ENCODE assay signal across 8 mouse cellular contexts in genomic region chr5:35907633-35908426, GRCm38 (mm10). TPM values are rescaled to one million over a fixed set of nuclear protein-coding genes. Genes with fewer than 3 reads are reported as not detected.
DNase-seq lines count a peak whose midpoint lies in the region; ATAC-seq and TF ChIP-seq lines count a peak whose summit lies in the region.

No protein-coding gene starts in this region.

- peaks cover 14% of the 10 kb centered on the region; the same call in 1 of the 2 replicates for H3K4me1 ChIP-seq in forebrain, postnatal 0 days (ENCODE audit: insufficient read depth)
- peaks cover 30% of the 10 kb centered on the region for H3K4me1 ChIP-seq in midbrain, embryonic 11.5 days (ENCODE audit: control insufficient read depth, insufficient read depth, low read length)

- 27% methylated on average over 15 of the region's 15 CpGs for WGBS in forebrain, postnatal 0 days
- WGBS in midbrain, embryonic 11.5 days, result 40% methylated on average over 15 of the region's 15 CpGs

- no peaks in the 10 kb centered on the region for H3K9me3 ChIP-seq in forebrain, postnatal 0 days (ENCODE audit: low read length)
- no peaks in the 10 kb centered on the region; the same call in 1 of the 2 replicates for H3K9me3 ChIP-seq in midbrain, embryonic 11.5 days (ENCODE audit: control insufficient read depth, low read length)

- DNase-seq in R1 (ENCODE audit: low read depth, low spot score), result peak; percentile 34
- DNase-seq in cerebellum, adult 11 months, result peak; percentile 88
- peak; percentile 73 for DNase-seq in forebrain, postnatal 0 days
- DNase-seq in heart, postnatal 36 days, result peak; percentile 48 to 62
- DNase-seq in layer of hippocampus, adult 2 months (ENCODE audit: low spot score in 2 of 2), result peak; percentile 62 to 68
- DNase-seq in midbrain, embryonic 11.5 days (ENCODE audit: low spot score, missing footprints), result no peak
- peak; percentile 61 for DNase-seq in testis, postnatal 10 days (ENCODE audit: low spot score)
- no peak for DNase-seq in thymus, postnatal 0 days (ENCODE audit: low spot score)

- H3K4me3 ChIP-seq in forebrain, postnatal 0 days (ENCODE audit: low read depth, low read length), result no peak overlapping the region
- H3K4me3 ChIP-seq in layer of hippocampus, adult 2 months, result no peak overlapping the region
- H3K4me3 ChIP-seq in midbrain, embryonic 11.5 days (ENCODE audit: low read depth, low read length), result no peak overlapping the region

- H3K36me3 ChIP-seq in forebrain, postnatal 0 days (ENCODE audit: insufficient read depth), result no peaks in the 10 kb centered on the region
- no peaks in the 10 kb centered on the region for H3K36me3 ChIP-seq in midbrain, embryonic 11.5 days (ENCODE audit: control insufficient read depth, insufficient read depth, low read length)

- peak overlapping the region; percentile 4; the same call in 1 of the 2 replicates for H3K27ac ChIP-seq in forebrain, postnatal 0 days (ENCODE audit: low read depth, low read length)
- H3K27ac ChIP-seq in layer of hippocampus, adult 2 months, result peak overlapping the region; percentile 80
- peak overlapping the region; percentile 56 for H3K27ac ChIP-seq in midbrain, embryonic 11.5 days (ENCODE audit: low read depth, low read length)

- ATAC-seq in forebrain, postnatal 0 days, result peak; percentile 89
- ATAC-seq in midbrain, embryonic 11.5 days (ENCODE audit: low FRiP score), result peak; percentile 84

- no peaks in the 10 kb centered on the region for H3K27me3 ChIP-seq in forebrain, postnatal 0 days (ENCODE audit: insufficient read depth, low read length)
- H3K27me3 ChIP-seq in midbrain, embryonic 11.5 days (ENCODE audit: control insufficient read depth, insufficient read depth, low read length), result no peaks in the 10 kb centered on the region

- no peak overlapping the region for H3K4me2 ChIP-seq in forebrain, postnatal 0 days (ENCODE audit: low read depth)
- H3K4me2 ChIP-seq in midbrain, embryonic 11.5 days, result no peak overlapping the region

- intact Hi-C loops in heart, postnatal 36 days (cut with DNase I), result no loop called here

- no peak overlapping the region for H3K9ac ChIP-seq in forebrain, postnatal 0 days
- peak overlapping the region; percentile 16; the same call in 1 of the 2 replicates for H3K9ac ChIP-seq in midbrain, embryonic 11.5 days (ENCODE audit: low read length)

- TF ChIP-seq CTCF in forebrain, postnatal 0 days (IDR thresholded peaks at IDR 0.05; ENCODE audit: low read depth), result 0 out of 2 replicates have a peak, but pooled peaks have one; percentile 8
- TF ChIP-seq CTCF in layer of hippocampus, adult 2 months (conservative IDR thresholded peaks at IDR 0.05), result no peak

RNA-seq across cellular contexts. Expression of gene Afap1, which starts 14.7 kb away (rescaled TPM):
- 44.2 and 48.2 TPM in 2 replicates for total RNA-seq in forebrain, postnatal 0 days (2014; rRNA removed)
- polyA plus RNA-seq in forebrain, postnatal 0 days (2015; fragmentation: Nextera tagmentation; extraction: Ambion mirVana), result 45.6 and 49.3 TPM in 2 replicates
- 10 to 100 TPM; 20.8 to 20.9 TPM for total RNA-seq in heart, postnatal 36 days (2021)
- total RNA-seq in layer of hippocampus, adult 2 months (2021), result 10 to 100 TPM; 25.9 to 30.4 TPM
- polyA plus RNA-seq in midbrain, embryonic 11.5 days (2014; fragmentation: Nextera tagmentation; extraction: Ambion mirVana), result 36.1 and 37.5 TPM in 2 replicates
- polyA plus RNA-seq in thymus, postnatal 0 days (2015; fragmentation: Nextera tagmentation; extraction: Ambion mirVana), result 6.1 and 6.6 TPM in 2 replicates

Comparison
In these comparisons a context has a peak if more than half of its experiments do, and no peak if none do; other contexts are left out.
1. DNase-seq: peak in R1 (single experiment), cerebellum, adult 11 months (single experiment), forebrain, postnatal 0 days (single experiment), heart, postnatal 36 days (2 of 2), layer of hippocampus, adult 2 months (2 of 2) and testis, postnatal 10 days (single experiment); none in midbrain, embryonic 11.5 days (single experiment) and thymus, postnatal 0 days (single experiment).
2. H3K27ac ChIP-seq: peak in every context shown above with its lines; median percentile 80 in layer of hippocampus, adult 2 months; 56 in midbrain, embryonic 11.5 days; 4 in forebrain, postnatal 0 days.